Comparison of ENCODE assay signal across 15 mouse cellular contexts in genomic region chr15:30513122-30513521, GRCm38 (mm10).
DNase-seq lines count a peak whose midpoint lies in the region; ATAC-seq and TF ChIP-seq lines count a peak whose summit lies in the region.
"Had no signal": no experiment of that assay in that cellular context is flagged by ENCODE, and none has a peak within 500 bp of the region (broad histone marks: within the 10 kb centered on the region; RNA-seq: fewer than 3 reads in every experiment).

No protein-coding gene starts in this region.

- no peaks in the 10 kb centered on the region for H3K36me3 ChIP-seq in forebrain, postnatal 0 days (ENCODE audit: insufficient read depth)
- no peaks in the 10 kb centered on the region for H3K36me3 ChIP-seq in midbrain, embryonic 12.5 days
- H3K36me3 ChIP-seq: heart, embryonic 15.5 days; liver, embryonic 12.5 days had no signal

- DNase-seq in cerebellum, postnatal 36 days = no peak
- peak; percentile 23 for DNase-seq in brain, adult 2 months (ENCODE audit: low read depth, low spot score)
- no peak for DNase-seq in forebrain, postnatal 0 days
- DNase-seq in right cerebral cortex, postnatal 14 days = no peak
- DNase-seq in urinary bladder, postnatal 4 days (ENCODE audit: low spot score in 2 of 2) = no peak
- DNase-seq: adrenal gland, adult 2 months; heart, adult 11 months; lung, postnatal 10 days had no signal

- H3K9ac ChIP-seq in forebrain, postnatal 0 days = no peak overlapping the region
- no peak overlapping the region; the same call in 1 of the 2 replicates for H3K9ac ChIP-seq in midbrain, embryonic 12.5 days (replicated peaks)
- H3K9ac ChIP-seq: heart, embryonic 15.5 days; liver, embryonic 12.5 days had no signal

- no peaks in the 10 kb centered on the region for H3K4me1 ChIP-seq in forebrain, postnatal 0 days (ENCODE audit: insufficient read depth)
- peaks cover 17% of the 10 kb centered on the region for H3K4me1 ChIP-seq in midbrain, embryonic 12.5 days
- H3K4me1 ChIP-seq: liver, embryonic 12.5 days had no signal

- no peaks in the 10 kb centered on the region for H3K27me3 ChIP-seq in forebrain, postnatal 0 days (ENCODE audit: insufficient read depth, low read length)
- H3K27me3 ChIP-seq in midbrain, embryonic 12.5 days = no peaks in the 10 kb centered on the region
- H3K27me3 ChIP-seq: CH12.LX; heart, embryonic 15.5 days; liver, embryonic 12.5 days had no signal

- H3K4me2 ChIP-seq in forebrain, postnatal 0 days (ENCODE audit: low read depth) = no peak overlapping the region
- no peak overlapping the region for H3K4me2 ChIP-seq in midbrain, embryonic 12.5 days (replicated peaks)
- H3K4me2 ChIP-seq: heart, embryonic 15.5 days; liver, embryonic 12.5 days had no signal

- no peak for TF ChIP-seq CTCF in forebrain, postnatal 0 days (IDR thresholded peaks at IDR 0.05; ENCODE audit: low read depth)

- no peak overlapping the region for H3K27ac ChIP-seq in forebrain, postnatal 0 days (ENCODE audit: low read depth, low read length)
- H3K27ac ChIP-seq in midbrain, embryonic 12.5 days (replicated peaks) = no peak overlapping the region
- H3K27ac ChIP-seq: heart, embryonic 15.5 days; liver, embryonic 12.5 days had no signal

- H3K4me3 ChIP-seq in forebrain, postnatal 0 days (ENCODE audit: low read depth, low read length) = no peak overlapping the region
- no peak overlapping the region for H3K4me3 ChIP-seq in midbrain, embryonic 12.5 days
- H3K4me3 ChIP-seq: heart, embryonic 15.5 days; liver, embryonic 12.5 days had no signal

- peak; percentile 63 for ATAC-seq in cerebellum, adult (ENCODE audit: insufficient number of reproducible peaks, low FRiP score, low TSS enrichment)
- ATAC-seq in forebrain, postnatal 0 days = 0 out of 2 replicates have a peak, but pooled peaks have one; percentile 23
- 0 out of 2 replicates have a peak, but pooled peaks have one; percentile 28 for ATAC-seq in midbrain, embryonic 12.5 days (ENCODE audit: low FRiP score, low read depth)
- ATAC-seq in activated CD4-positive, CD25-positive, alpha-beta regulatory T cell, adult 4 months = no peak
- ATAC-seq: inflammation-experienced regulatory T-cells, adult 6 months; liver, embryonic 12.5 days had no signal

- no peaks in the 10 kb centered on the region for H3K9me3 ChIP-seq in forebrain, postnatal 0 days (ENCODE audit: low read length)
- no peaks in the 10 kb centered on the region for H3K9me3 ChIP-seq in midbrain, embryonic 12.5 days
- H3K9me3 ChIP-seq: heart, embryonic 15.5 days; liver, embryonic 12.5 days had no signal
